Mouse (Mus musculus) lung, adult 2 months (tissue): ENCODE measurements around the gene Zc3h4.
A peak's percentile ranks its signal among the peaks of the same experiment; 100 is the strongest.

Experiments used
- CTCF ChIP-seq: fragments of 200-500 bp; IDR thresholded peaks from 2 replicates; pipeline ENCODE4 v1.5.1; 2011; ENCODE audit warnings: mild to moderate bottlenecking, low read length, control low read depth; ENCODE audit not compliant: insufficient read depth
- POLR2A ChIP-seq: fragments of 200-500 bp; IDR thresholded peaks from 2 replicates; pipeline ENCODE4 v1.6.1; 2011; ENCODE audit warnings: low read depth, mild to moderate bottlenecking, control low read depth, low read length, borderline replicate concordance; ENCODE audit errors: extremely low read depth

DNA sequence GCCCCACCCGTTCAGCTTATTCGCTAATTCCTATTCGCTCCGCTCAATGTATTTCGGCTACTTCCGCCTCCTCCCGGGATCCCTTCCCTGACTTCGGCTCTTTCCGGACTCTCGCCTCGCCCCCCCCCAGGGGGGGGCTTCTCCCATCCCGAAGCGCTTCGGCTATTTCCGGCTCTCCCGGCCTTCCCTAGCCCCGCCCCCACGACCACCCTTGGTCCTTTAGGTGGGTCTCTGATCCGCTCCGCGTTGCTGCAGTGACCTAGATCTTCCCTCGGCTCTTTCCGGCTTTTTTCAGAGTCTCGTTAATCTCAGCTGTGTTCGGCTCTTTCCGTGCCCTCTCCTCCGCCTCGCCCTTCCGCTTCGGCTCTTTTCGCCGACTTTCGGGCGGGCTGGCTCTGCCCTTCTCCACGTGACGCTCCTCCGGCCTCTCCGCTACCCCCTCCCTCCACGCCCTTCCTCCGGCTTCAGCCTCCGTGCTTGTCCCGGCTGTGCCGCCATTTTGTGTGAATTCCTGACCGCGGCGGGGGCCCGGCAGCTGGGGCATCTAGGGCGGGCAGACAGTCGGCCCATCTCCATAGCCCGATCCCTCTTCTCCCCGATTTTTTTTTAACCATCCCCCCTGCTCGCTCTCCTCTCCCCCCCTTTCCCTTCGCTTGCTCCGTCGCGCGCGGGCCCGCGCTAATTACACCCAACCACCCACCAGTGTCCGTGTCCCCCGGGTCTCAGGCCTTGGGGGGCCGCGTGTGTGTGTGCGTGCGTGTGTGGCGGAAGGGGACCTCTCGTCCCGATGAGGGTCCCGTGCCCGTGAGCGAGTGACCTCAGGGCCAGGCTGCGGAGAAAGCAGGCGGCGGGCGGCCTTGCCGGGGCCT lies 656 bp upstream of the Zc3h4 start:
- TF ChIP-seq POLR2A = peak; percentile 84
- TF ChIP-seq CTCF = no peak
